Mouse (Mus musculus): ENCODE data around the gene Osbpl10.

DNA sequence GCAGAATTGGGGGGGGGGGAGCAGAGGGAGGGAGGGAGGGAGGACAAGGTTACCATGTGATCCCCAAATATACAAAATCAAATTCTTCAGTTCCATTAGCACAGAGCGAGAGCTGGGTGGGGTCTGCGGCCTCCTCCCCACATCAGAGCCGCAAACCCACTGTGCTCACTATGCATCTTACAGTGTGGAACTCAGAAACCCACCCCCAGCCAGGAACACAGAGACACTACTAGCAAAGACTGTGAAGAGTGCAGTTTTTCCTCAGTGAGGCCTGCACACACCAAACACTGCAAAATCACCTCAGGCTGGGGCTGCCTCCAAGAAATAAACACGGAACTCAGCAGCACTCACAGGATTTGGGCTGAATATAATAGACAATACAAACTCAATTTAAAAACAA, 281.5 kb downstream of the Osbpl10 start:
- TF ChIP-seq EP300 (optimal IDR thresholded peaks at IDR 0.05): no peak
- no peak for TF ChIP-seq CTCF (IDR thresholded peaks at IDR 0.05; ENCODE audit: low read depth)

All from stomach, postnatal 0 days (tissue).